11 mouse cellular contexts compared by ENCODE assay signal in genomic region chr8:84416915-84417314, GRCm38 (mm10). TPM values are rescaled to one million over a fixed set of nuclear protein-coding genes. Genes with fewer than 3 reads are reported as not detected.
DNase-seq lines count a peak whose midpoint lies in the region; ATAC-seq and TF ChIP-seq lines count a peak whose summit lies in the region.
"Had no signal": no experiment of that assay in that cellular context is flagged by ENCODE, and none has a peak within 500 bp of the region (broad histone marks: within the 10 kb centered on the region; RNA-seq: fewer than 3 reads in every experiment).

No protein-coding gene starts in this region.

- no peak for ATAC-seq in embryonic facial prominence, embryonic 13.5 days (ENCODE audit: insufficient number of reproducible peaks, insufficient read depth, low FRiP score, low TSS enrichment, low read depth)
- no peak for ATAC-seq in hindbrain, embryonic 16.5 days
- ATAC-seq in neural tube, embryonic 15.5 days (ENCODE audit: low FRiP score), result no peak
- ATAC-seq in megakaryocyte progenitor cell, adult 5-6 weeks (replicated peaks; ENCODE audit: poor library complexity), result no peak
- no peak for ATAC-seq in intestine, postnatal 0 days
- ATAC-seq: lung, postnatal 0 days had no signal

- WGBS in embryonic facial prominence, embryonic 13.5 days, result 68% methylated on average over 6 of the region's 6 CpGs
- 57% methylated on average over 6 of the region's 6 CpGs for WGBS in hindbrain, embryonic 16.5 days
- 48% methylated on average over 6 of the region's 6 CpGs for WGBS in neural tube, embryonic 15.5 days
- WGBS in intestine, postnatal 0 days, result 88% methylated on average over 6 of the region's 6 CpGs

- 0 out of 2 replicates have a peak overlapping the region, but pooled peaks have one; percentile 11 for H3K4me2 ChIP-seq in embryonic facial prominence, embryonic 13.5 days
- peak overlapping the region; percentile 85 for H3K4me2 ChIP-seq in hindbrain, embryonic 16.5 days (ENCODE audit: low read length)
- H3K4me2 ChIP-seq in neural tube, embryonic 15.5 days, result peak overlapping the region; percentile 72
- no peak overlapping the region for H3K4me2 ChIP-seq in intestine, postnatal 0 days (replicated peaks; ENCODE audit: low read depth)

- no peaks in the 10 kb centered on the region; the same call in 1 of the 2 replicates for H3K9me3 ChIP-seq in embryonic facial prominence, embryonic 13.5 days
- no peaks in the 10 kb centered on the region for H3K9me3 ChIP-seq in hindbrain, embryonic 16.5 days (ENCODE audit: control insufficient read depth, low read length)
- no peaks in the 10 kb centered on the region for H3K9me3 ChIP-seq in neural tube, embryonic 15.5 days (replicated peaks)
- no peaks in the 10 kb centered on the region for H3K9me3 ChIP-seq in intestine, postnatal 0 days (ENCODE audit: control insufficient read depth)

- TF ChIP-seq CTCF in intestine, postnatal 0 days (IDR thresholded peaks at IDR 0.05; ENCODE audit: low read depth), result no peak

- H3K4me3 ChIP-seq in embryonic facial prominence, embryonic 13.5 days, result no peak overlapping the region
- peak overlapping the region; percentile 78 for H3K4me3 ChIP-seq in hindbrain, embryonic 16.5 days (ENCODE audit: low read length)
- H3K4me3 ChIP-seq in neural tube, embryonic 15.5 days (replicated peaks), result peak overlapping the region; percentile 84
- H3K4me3 ChIP-seq in intestine, postnatal 0 days (ENCODE audit: low read depth, low read length), result no peak overlapping the region
- H3K4me3 ChIP-seq: gastrocnemius, adult 2 months had no signal

- no peak overlapping the region for H3K27ac ChIP-seq in embryonic facial prominence, embryonic 13.5 days
- H3K27ac ChIP-seq in hindbrain, embryonic 16.5 days (ENCODE audit: low read depth, low read length), result no peak overlapping the region
- H3K27ac ChIP-seq in neural tube, embryonic 15.5 days (replicated peaks), result peak overlapping the region; percentile 89; the same call in 1 of the 2 replicates
- no peak overlapping the region for H3K27ac ChIP-seq in intestine, postnatal 0 days (ENCODE audit: low read depth, low read length)
- H3K27ac ChIP-seq: gastrocnemius, adult 2 months had no signal

- H3K27me3 ChIP-seq in embryonic facial prominence, embryonic 13.5 days, result peaks cover 73% of the 10 kb centered on the region
- no peaks in the 10 kb centered on the region for H3K27me3 ChIP-seq in hindbrain, embryonic 16.5 days (replicated peaks; ENCODE audit: control insufficient read depth, insufficient read depth, low read length)
- H3K27me3 ChIP-seq in neural tube, embryonic 15.5 days (replicated peaks), result no peaks in the 10 kb centered on the region
- peaks cover 34% of the 10 kb centered on the region for H3K27me3 ChIP-seq in intestine, postnatal 0 days (replicated peaks; ENCODE audit: control insufficient read depth, insufficient read depth, low read length)

- peak; percentile 58 for DNase-seq in right cerebral cortex, adult 18-20 months
- DNase-seq in right cerebral cortex, postnatal 36 days (ENCODE audit: low spot score in 2 of 2), result no peak
- no peak for DNase-seq in MN1 (ENCODE audit: low spot score)
- DNase-seq: gastrocnemius, adult 2 months; kidney, postnatal 25 days had no signal

- H3K4me1 ChIP-seq in embryonic facial prominence, embryonic 13.5 days, result peaks cover 16% of the 10 kb centered on the region
- H3K4me1 ChIP-seq in hindbrain, embryonic 16.5 days (ENCODE audit: control insufficient read depth, insufficient read depth, low read depth, low read length), result peaks cover 22% of the 10 kb centered on the region
- H3K4me1 ChIP-seq in neural tube, embryonic 15.5 days, result peaks cover 42% of the 10 kb centered on the region
- H3K4me1 ChIP-seq in intestine, postnatal 0 days (replicated peaks; ENCODE audit: control insufficient read depth, insufficient read depth, low read length), result 0 out of 2 replicates have a peak, but pooled peaks cover 4% of the 10 kb centered on the region

- H3K9ac ChIP-seq in embryonic facial prominence, embryonic 13.5 days, result no peak overlapping the region
- peak overlapping the region; percentile 90 for H3K9ac ChIP-seq in hindbrain, embryonic 16.5 days (ENCODE audit: low read depth, low read length)
- peak overlapping the region; percentile 83 for H3K9ac ChIP-seq in neural tube, embryonic 15.5 days (replicated peaks)
- no peak overlapping the region for H3K9ac ChIP-seq in intestine, postnatal 0 days (ENCODE audit: low read depth, low read length)

- no peaks in the 10 kb centered on the region for H3K36me3 ChIP-seq in embryonic facial prominence, embryonic 13.5 days
- H3K36me3 ChIP-seq in hindbrain, embryonic 16.5 days (ENCODE audit: control insufficient read depth, insufficient read depth, low read length), result peaks cover 2% of the 10 kb centered on the region; the same call in 1 of the 2 replicates
- H3K36me3 ChIP-seq in neural tube, embryonic 15.5 days, result 0 out of 2 replicates have a peak, but pooled peaks cover 10% of the 10 kb centered on the region
- H3K36me3 ChIP-seq in intestine, postnatal 0 days (ENCODE audit: control insufficient read depth, insufficient read depth), result no peaks in the 10 kb centered on the region

RNA-seq across cellular contexts. Expression of gene Cacna1a, which starts 28.7 kb away (rescaled TPM):
- 10.9 and 12.2 TPM in 2 replicates for polyA plus RNA-seq in embryonic facial prominence, embryonic 13.5 days (2015; fragmentation: Nextera tagmentation; extraction: Ambion mirVana)
- 15.7 and 17.1 TPM in 2 replicates for polyA plus RNA-seq in hindbrain, embryonic 16.5 days (2015; fragmentation: Nextera tagmentation; extraction: Ambion mirVana)
- 18.3 and 23.6 TPM in 2 replicates for polyA plus RNA-seq in neural tube, embryonic 15.5 days (2015; fragmentation: Nextera tagmentation; extraction: Ambion mirVana)
- total RNA-seq in megakaryocyte progenitor cell, adult 5-6 weeks (2015), result 1.8 and 3.3 TPM in 2 replicates
- 0.21 and 1.6 TPM in 2 replicates for total RNA-seq in megakaryocyte progenitor cell, adult 5-6 weeks (2017)
- polyA plus RNA-seq in intestine, postnatal 0 days (2015; fragmentation: Nextera tagmentation; extraction: Ambion mirVana), result 2.4 and 2.8 TPM in 2 replicates

Comparison
In these comparisons a context has a peak if more than half of its experiments do, and no peak if none do; other contexts are left out.
1. H3K4me3 ChIP-seq: peak in hindbrain, embryonic 16.5 days (single experiment) and neural tube, embryonic 15.5 days (single experiment); none in embryonic facial prominence, embryonic 13.5 days (single experiment) and intestine, postnatal 0 days (single experiment).
2. H3K9ac ChIP-seq: peak in hindbrain, embryonic 16.5 days (single experiment) and neural tube, embryonic 15.5 days (single experiment); none in embryonic facial prominence, embryonic 13.5 days (single experiment) and intestine, postnatal 0 days (single experiment).